16 mouse cellular contexts compared by ENCODE assay signal in genomic region chr4:84218961-84219360, GRCm38 (mm10).
"Had no signal": no experiment of that assay in that cellular context is flagged by ENCODE, and none has a peak within 500 bp of the region (broad histone marks: within the 10 kb centered on the region; RNA-seq: fewer than 3 reads in every experiment).

No protein-coding gene starts in this region.

- H3K27ac ChIP-seq: lung, embryonic 15.5 days; macrophage; midbrain, embryonic 13.5 days; midbrain, embryonic 15.5 days; neural tube, embryonic 12.5 days had no signal

- H3K4me2 ChIP-seq: lung, embryonic 15.5 days; midbrain, embryonic 11.5 days; midbrain, embryonic 13.5 days; midbrain, embryonic 15.5 days; neural tube, embryonic 12.5 days had no signal

- ATAC-seq: liver, postnatal 0 days; lung, postnatal 0 days; midbrain, embryonic 13.5 days; midbrain, embryonic 15.5 days had no signal

- H3K9ac ChIP-seq: liver, postnatal 0 days; lung, embryonic 15.5 days; midbrain, embryonic 13.5 days; midbrain, embryonic 15.5 days; neural tube, embryonic 12.5 days had no signal

- DNase-seq: liver, postnatal 0 days; lung, adult 2 months; lung, postnatal 14 days; lung, postnatal 36 days; right cerebral cortex, postnatal 14 days; thymus, adult 2 months; thymus, postnatal 25 days; thymus, postnatal 4 days had no signal

- H3K9me3 ChIP-seq: lung, embryonic 15.5 days; midbrain, embryonic 13.5 days; midbrain, embryonic 15.5 days; neural tube, embryonic 12.5 days had no signal

- H3K4me1 ChIP-seq: lung, embryonic 15.5 days; midbrain, embryonic 15.5 days; neural tube, embryonic 12.5 days had no signal

- H3K27me3 ChIP-seq: lung, embryonic 15.5 days; midbrain, embryonic 13.5 days; midbrain, embryonic 15.5 days; neural tube, embryonic 12.5 days had no signal

- H3K4me3 ChIP-seq: lung, embryonic 15.5 days; megakaryocyte, embryonic 14.5 days; midbrain, embryonic 13.5 days; midbrain, embryonic 15.5 days; neural tube, embryonic 12.5 days had no signal

- H3K36me3 ChIP-seq: lung, embryonic 15.5 days; midbrain, embryonic 13.5 days; midbrain, embryonic 15.5 days; neural tube, embryonic 12.5 days had no signal
